Mouse (Mus musculus) hindbrain, embryonic 10.5 days (tissue): ENCODE measurements around the gene Itga7. TPM values are rescaled to one million over a fixed set of nuclear protein-coding genes. Genes with fewer than 3 reads are reported as not detected.

ENCODE experiments used
- DNase-seq: peaks from one replicate; pipeline ENCODE4 v3.0.0-alpha.2; 2017; ENCODE audit warnings: low spot score
- H3K27ac ChIP-seq: fragments of 300-500 bp; sonication (generic); 2 replicates; pipeline ENCODE4 v1.5.1; 2016; ENCODE audit warnings: mild to moderate bottlenecking, moderate library complexity
- H3K27me3 ChIP-seq: fragments of 300-500 bp; sonication (generic); 2 replicates; pipeline ENCODE4 v1.6.1; 2016; ENCODE audit warnings: mild to moderate bottlenecking; ENCODE audit not compliant: poor library complexity, insufficient read depth, severe bottlenecking
- H3K36me3 ChIP-seq: fragments of 300-500 bp; sonication (generic); 2 replicates; pipeline ENCODE4 v1.6.1; 2016; ENCODE audit warnings: mild to moderate bottlenecking, moderate library complexity
- H3K4me1 ChIP-seq: fragments of 300-500 bp; sonication (generic); replicated peaks from 2 replicates; pipeline ENCODE4 v1.6.1; 2016; ENCODE audit warnings: mild to moderate bottlenecking
- H3K4me3 ChIP-seq: fragments of 300-500 bp; sonication (generic); 2 replicates; pipeline ENCODE4 v1.5.1; 2016; ENCODE audit warnings: mild to moderate bottlenecking, moderate library complexity
- H3K9me3 ChIP-seq: fragments of 300-500 bp; sonication (generic); 2 replicates; pipeline ENCODE4 v1.6.1; 2016; ENCODE audit warnings: mild to moderate bottlenecking, moderate library complexity
- WGBS: fragments of 180-500 bp; shearing (Covaris S2); methylation state at CpG from one replicate; pipeline ENCODE4 v1.1.7; 2016; 5-methylcytosine and 5-hydroxymethylcytosine counted together
- polyA plus RNA-seq: library from polyadenylated mRNA; unstranded; fragments of >200 nt; fragmentation: Nextera tagmentation; extraction: Ambion mirVana; gene quantifications from 2 replicates; pipeline ENCODE4 v1.2.1, GENCODE M21; 2016

Gene Itga7
- polyA plus RNA-seq, 1 experiment from 2014 or later, result 3.7 TPM

DNA sequence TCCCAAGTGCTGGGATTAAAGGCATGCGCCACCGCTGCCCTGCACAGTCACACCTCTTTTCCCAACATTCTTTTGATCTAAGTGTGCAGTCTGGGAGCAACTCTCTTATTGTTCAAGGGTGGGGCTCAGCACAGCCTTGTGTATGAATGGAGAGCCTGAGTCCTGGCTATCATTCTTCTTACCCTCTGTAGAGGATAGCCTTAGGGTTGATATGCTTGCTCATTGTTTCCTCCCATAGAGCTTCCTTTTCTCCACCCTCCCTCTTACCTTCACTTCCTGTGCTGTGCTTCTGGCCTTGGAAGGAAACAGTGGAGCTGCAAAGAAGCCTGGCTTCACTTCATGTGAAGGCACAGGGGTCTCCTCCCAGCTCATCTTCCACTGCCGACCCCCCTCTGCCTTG, 32.9 kb upstream of the Itga7 start, which contains the start of gene Cd63:
Gene Cd63 (plus strand): TSS at position 292 of the 400 bp plus-strand sequence.
- Histone ChIP-seq H3K27me3 (peaks cover 20% of the 10 kb centered on the region), H3K9me3 (no peaks in the 10 kb centered on the region), H3K36me3 (no peaks in the 10 kb centered on the region), H3K27ac (no peak within 1 kb of the TSS), H3K4me3 (no peak within 1 kb of the TSS), H3K4me1 (peaks cover 12% of the 10 kb centered on the region)
- 85% methylated on average over 3 of the region's 3 CpGs for WGBS
- no peak for DNase-seq

DNA sequence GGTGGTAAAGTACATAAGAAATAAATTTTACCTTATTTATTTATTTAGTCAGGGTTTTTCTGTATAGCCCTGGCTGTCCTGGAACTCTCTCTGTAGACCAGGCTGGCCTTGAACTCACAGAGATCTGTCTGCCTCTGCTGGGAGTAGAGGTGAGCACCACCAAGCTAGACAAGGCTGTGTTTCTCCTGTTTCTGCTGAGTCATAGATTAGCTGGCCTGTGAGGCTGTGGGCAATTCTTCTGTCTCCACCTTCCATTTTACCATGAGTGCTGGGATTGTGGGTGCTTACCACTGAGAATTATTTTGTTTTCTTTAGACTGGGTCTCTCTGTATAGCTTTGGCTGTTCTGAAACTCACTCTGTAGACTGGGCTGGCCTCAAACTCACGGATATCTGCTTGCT, 32.2 kb upstream of the Itga7 start:
- Histone ChIP-seq H3K4me3 (no peak overlapping the region), H3K27me3 (peaks cover 13% of the 10 kb centered on the region), H3K4me1 (peaks cover 5% of the 10 kb centered on the region), H3K27ac (no peak overlapping the region), H3K36me3 (no peaks in the 10 kb centered on the region), H3K9me3 (no peaks in the 10 kb centered on the region)
- DNase-seq, result no peak
- WGBS, result 78% methylated on average over 1 of the region's 1 CpGs

DNA sequence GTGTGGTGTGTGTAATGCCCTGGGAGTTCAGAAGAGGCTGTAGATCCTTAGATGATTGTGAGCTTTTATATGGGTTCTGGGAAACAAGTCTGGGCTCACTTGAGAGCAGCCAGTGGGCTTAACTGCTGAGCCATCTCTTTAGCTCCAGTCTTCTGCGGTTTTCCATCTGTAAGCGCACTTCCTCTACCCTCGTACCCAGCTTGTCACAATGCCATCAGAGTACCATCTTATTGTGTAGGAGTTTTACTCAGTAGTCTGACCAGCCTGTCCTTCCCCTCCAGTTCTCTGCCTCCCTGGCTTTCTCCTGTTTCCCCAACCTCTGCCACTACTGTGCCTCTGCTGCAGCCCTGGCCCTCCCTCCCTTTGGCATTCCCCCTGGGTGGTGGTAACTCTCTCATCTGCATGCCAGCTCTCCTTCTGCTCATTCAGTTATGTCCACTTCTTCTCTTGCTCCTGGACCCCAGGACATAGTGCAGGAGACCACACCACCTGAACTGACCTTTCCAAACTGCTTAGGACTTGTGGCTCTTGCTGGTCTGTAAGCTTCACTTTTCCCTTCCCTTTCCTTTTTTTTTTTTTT, 31.1 kb upstream of the Itga7 start:
- no peaks in the 10 kb centered on the region for H3K36me3 ChIP-seq
- 82% methylated on average over 3 of the region's 3 CpGs for WGBS
- H3K4me1 ChIP-seq, result no peaks in the 10 kb centered on the region
- H3K27me3 ChIP-seq, result peaks cover 4% of the 10 kb centered on the region; the same call in 1 of the 2 replicates
- no peaks in the 10 kb centered on the region for H3K9me3 ChIP-seq
- no peak overlapping the region for H3K4me3 ChIP-seq
- no peak overlapping the region for H3K27ac ChIP-seq
- no peak for DNase-seq

DNA sequence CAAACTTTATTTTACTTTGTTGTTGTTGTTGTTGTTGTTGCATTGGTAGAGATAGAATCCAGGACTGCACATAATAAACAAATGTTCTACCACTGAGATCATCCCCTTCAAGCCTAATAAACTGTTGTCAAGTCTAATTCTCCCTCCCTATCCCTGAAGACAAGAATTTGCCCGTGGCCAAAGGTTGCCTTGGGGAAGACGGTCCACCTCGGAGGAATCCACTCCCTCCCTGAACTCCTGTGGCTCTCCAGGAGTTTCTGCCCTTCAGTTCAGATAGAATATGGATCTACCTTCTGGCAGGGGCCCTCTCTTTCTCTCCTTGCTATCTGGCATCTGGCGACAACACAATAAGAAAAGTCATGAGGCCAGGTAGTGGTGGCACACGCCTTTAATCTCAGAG, 28.8 kb upstream of the Itga7 start:
- WGBS, result 77% methylated on average over 5 of the region's 5 CpGs

DNA sequence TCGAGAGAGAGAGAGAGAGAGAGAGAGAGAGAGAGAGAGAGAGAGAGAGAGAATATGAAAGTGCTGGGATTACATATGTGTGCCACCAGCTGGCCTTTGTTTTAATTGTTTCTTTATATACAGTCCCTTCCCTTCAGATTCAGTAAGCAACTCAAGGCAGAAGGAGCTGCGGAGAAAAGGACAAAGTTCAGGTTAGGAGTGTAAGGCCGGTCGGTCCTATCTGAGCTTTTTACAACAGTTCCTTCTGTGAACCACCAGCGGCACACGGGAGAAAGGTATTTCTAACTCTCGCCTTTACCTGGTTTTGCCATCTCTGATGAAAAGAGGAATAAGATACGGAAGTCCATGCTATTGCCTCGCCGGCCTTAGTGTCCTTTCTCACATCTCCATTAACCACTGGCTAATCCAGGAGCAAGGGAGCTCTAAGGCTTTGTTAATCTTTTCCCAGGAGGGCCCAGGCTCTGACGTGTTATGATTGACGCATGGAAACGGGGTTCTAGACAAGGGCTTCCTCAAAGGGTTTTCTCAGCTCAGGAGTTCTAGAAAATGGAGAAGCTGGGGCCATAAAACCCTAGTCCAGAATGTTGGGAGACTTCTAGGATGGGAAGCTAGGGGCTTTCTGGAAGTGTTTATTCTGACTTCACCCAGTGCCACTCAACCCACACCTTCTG, 24.7 kb upstream of the Itga7 start:
- peak overlapping the region; percentile 94 for H3K27ac ChIP-seq
- peak overlapping the region; percentile 90 for H3K4me3 ChIP-seq
- H3K4me1 ChIP-seq, result peaks cover 47% of the 10 kb centered on the region
- no peaks in the 10 kb centered on the region for H3K9me3 ChIP-seq
- WGBS, result 60% methylated on average over 13 of the region's 13 CpGs
- peaks cover 28% of the 10 kb centered on the region for H3K27me3 ChIP-seq
- no peak for DNase-seq
- H3K36me3 ChIP-seq, result peaks cover 17% of the 10 kb centered on the region

More for the DNA sequence above, 28.8 kb upstream of the Itga7 start:
- no peaks in the 10 kb centered on the region for H3K9me3 ChIP-seq
- H3K4me3 ChIP-seq, result no peak overlapping the region
- DNase-seq, result no peak
- peaks cover 18% of the 10 kb centered on the region for H3K27me3 ChIP-seq
- H3K27ac ChIP-seq, result no peak overlapping the region
- H3K4me1 ChIP-seq, result peaks cover 10% of the 10 kb centered on the region
- no peaks in the 10 kb centered on the region for H3K36me3 ChIP-seq

DNA sequence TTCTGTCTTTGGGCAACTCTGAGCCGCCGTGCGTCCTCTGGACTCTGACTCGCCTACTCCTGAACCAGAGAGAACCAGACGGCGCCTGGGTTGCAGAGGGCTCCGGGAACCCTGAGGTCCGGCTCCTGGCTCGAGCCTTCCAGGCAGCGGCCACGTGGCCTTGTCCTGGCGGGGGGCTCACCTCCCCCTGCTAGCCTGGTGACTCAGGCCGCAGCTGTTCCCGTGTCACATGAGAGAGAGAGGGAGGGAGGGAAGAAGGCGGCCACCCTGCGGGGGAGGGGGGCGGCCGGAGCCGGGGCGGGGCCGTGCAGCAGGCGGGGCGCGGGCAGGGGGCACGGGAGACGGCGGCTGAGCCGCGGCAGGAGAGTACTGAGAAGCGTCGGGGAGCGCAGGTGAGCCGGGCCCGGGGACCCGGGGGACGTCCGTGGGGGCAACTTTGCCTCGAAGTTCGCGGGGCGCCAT, 24.0 kb upstream of the Itga7 start:
- peak overlapping the region; percentile 90 for H3K4me3 ChIP-seq
- H3K9me3 ChIP-seq, result no peaks in the 10 kb centered on the region
- peak overlapping the region; percentile 94 for H3K27ac ChIP-seq
- DNase-seq, result peak; percentile 89
- peaks cover 49% of the 10 kb centered on the region for H3K4me1 ChIP-seq
- H3K27me3 ChIP-seq, result peaks cover 28% of the 10 kb centered on the region
- peaks cover 24% of the 10 kb centered on the region for H3K36me3 ChIP-seq
- WGBS, result under 1% methylated on average over 40 of the region's 41 CpGs

DNA sequence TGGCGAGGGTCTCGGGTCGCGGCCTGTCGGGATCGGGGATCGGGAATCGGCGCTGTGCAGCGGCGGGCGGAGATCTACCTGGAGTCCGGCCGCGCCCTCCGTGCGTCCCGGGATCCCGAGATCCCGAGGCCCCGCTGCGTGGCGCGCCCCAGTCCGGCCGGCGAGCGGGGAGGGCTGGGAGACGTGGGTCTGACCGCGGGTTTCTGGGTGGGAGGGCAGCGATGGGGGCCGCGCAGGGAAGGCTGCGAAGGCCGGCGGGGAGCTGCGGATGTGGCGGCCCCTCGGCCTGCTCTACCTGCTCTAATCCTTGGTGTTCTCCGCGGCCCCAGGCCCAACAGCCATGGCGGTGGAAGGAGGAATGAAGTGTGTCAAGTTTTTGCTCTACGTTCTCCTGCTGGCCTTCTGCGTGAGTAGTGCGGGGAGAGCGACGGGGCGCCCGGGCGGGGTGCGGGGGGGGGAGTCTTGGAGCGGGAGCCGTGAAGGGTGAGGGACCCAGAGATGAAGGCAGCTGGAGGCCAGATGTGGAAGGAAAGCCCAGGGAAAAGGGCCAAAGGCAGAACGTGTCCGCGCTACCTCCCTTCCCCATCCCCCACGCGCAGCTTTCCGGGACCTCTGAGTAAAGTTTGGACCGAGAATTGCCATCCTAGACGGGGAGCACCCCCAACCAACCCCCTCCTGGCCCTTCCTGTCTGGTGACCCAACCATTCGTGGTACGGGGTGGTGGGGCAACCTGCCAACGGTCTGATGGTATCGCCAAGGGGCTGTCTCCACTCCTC, 23.4 kb upstream of the Itga7 start:
- peak overlapping the region; percentile 94 for H3K27ac ChIP-seq

DNA sequence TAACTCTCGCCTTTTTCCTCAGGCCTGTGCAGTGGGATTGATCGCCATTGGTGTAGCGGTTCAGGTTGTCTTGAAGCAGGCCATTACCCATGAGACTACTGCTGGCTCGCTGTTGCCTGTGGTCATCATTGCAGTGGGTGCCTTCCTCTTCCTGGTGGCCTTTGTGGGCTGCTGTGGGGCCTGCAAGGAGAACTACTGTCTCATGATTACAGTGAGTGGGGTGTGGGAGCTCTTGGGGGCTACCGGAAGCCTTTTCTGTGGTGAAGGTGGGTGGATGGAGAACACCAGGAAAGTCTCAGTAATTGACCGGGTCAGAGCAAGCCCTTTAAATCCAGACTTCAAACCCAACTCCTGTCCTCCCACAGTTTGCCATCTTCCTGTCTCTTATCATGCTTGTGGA, 22.2 kb upstream of the Itga7 start:
- peaks cover 28% of the 10 kb centered on the region for H3K27me3 ChIP-seq
- WGBS, result 93% methylated on average over 6 of the region's 6 CpGs
- peak overlapping the region; percentile 90; the same call in 1 of the 2 replicates for H3K4me3 ChIP-seq
- peaks cover 49% of the 10 kb centered on the region for H3K4me1 ChIP-seq
- H3K9me3 ChIP-seq, result no peaks in the 10 kb centered on the region
- H3K27ac ChIP-seq, result no peak overlapping the region
- DNase-seq, result no peak
- H3K36me3 ChIP-seq, result peaks cover 41% of the 10 kb centered on the region

More for the DNA sequence above, 23.4 kb upstream of the Itga7 start:
- H3K36me3 ChIP-seq, result peaks cover 30% of the 10 kb centered on the region
- peaks cover 28% of the 10 kb centered on the region for H3K27me3 ChIP-seq
- no peaks in the 10 kb centered on the region for H3K9me3 ChIP-seq
- DNase-seq, result peak; percentile 59
- peaks cover 49% of the 10 kb centered on the region for H3K4me1 ChIP-seq
- WGBS, result 3% methylated on average over 66 of the region's 66 CpGs
- peak overlapping the region; percentile 90 for H3K4me3 ChIP-seq

DNA sequence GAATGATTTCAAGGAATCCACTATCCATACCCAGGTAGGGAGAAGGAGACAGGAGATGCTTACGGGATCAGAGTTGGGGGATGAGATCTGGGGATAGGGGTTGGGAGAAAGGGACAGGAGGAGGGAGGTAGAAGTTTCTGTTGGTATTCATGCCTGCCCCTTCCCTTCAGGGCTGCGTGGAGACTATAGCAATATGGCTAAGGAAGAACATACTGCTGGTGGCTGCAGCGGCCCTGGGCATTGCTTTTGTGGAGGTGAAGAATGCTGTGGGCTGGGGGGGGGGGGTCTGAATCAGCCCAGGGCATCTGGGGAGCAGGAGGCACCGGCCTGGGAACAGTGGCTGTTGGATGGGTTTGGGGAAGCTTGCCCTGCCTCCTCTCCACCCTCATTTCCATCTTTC, 21.4 kb upstream of the Itga7 start:
- Histone ChIP-seq H3K27me3 (peaks cover 28% of the 10 kb centered on the region), H3K4me1 (peaks cover 49% of the 10 kb centered on the region), H3K4me3 (no peak overlapping the region), H3K36me3 (peaks cover 49% of the 10 kb centered on the region), H3K9me3 (no peaks in the 10 kb centered on the region), H3K27ac (no peak overlapping the region)
- 87% methylated on average over 4 of the region's 4 CpGs for WGBS
- DNase-seq, result no peak

DNA sequence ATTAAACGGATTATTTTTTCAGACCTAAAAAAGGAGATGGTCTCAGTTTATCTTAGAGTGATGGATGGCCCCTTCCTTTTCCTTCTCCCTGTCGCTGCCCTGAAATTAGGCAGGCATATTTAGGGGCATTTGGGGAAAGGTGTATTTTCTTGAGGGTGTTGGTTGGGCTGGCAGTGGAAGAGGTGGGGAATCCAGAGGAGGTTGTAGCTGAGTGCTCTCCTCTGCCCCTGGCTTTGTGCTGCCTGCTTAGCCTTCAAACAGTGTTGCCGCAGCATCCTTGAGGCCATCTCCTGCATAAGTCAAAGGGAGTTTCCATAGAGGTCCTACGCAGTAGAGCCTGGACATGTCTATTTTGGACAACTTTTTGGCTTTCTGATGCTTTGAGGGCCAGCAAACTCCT, 20.8 kb upstream of the Itga7 start:
- no peak for DNase-seq
- H3K4me1 ChIP-seq, result peaks cover 50% of the 10 kb centered on the region
- no peaks in the 10 kb centered on the region for H3K9me3 ChIP-seq
- H3K36me3 ChIP-seq, result peaks cover 54% of the 10 kb centered on the region
- H3K27ac ChIP-seq, result no peak overlapping the region
- H3K4me3 ChIP-seq, result no peak overlapping the region
- 82% methylated on average over 4 of the region's 4 CpGs for WGBS
- H3K27me3 ChIP-seq, result peaks cover 24% of the 10 kb centered on the region

DNA sequence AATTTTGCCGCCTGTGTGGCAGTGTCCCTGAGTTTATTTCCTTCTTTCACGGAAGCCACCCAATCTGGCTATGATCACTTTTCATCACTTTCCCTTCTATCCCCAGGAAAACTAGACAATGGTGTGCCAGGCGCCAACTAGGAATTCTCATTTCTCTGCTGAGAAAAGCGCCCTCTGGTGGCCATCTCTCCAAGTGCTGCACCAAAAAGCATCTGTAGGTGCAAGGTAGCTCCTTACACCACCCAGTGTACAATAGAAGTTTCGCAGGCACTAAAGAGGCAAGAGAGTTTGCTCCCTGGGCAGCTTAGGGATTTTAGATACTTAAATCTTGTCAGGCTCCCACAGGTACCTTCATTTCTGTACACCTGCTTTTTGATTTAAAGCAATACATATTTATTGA, 20.4 kb upstream of the Itga7 start:
- Histone ChIP-seq H3K27me3 (peaks cover 20% of the 10 kb centered on the region; the same call in 1 of the 2 replicates), H3K4me3 (no peak overlapping the region), H3K36me3 (peaks cover 58% of the 10 kb centered on the region), H3K4me1 (peaks cover 54% of the 10 kb centered on the region), H3K9me3 (no peaks in the 10 kb centered on the region), H3K27ac (no peak overlapping the region)
- 6% methylated on average over 5 of the region's 5 CpGs for WGBS
- DNase-seq, result peak; percentile 92

DNA sequence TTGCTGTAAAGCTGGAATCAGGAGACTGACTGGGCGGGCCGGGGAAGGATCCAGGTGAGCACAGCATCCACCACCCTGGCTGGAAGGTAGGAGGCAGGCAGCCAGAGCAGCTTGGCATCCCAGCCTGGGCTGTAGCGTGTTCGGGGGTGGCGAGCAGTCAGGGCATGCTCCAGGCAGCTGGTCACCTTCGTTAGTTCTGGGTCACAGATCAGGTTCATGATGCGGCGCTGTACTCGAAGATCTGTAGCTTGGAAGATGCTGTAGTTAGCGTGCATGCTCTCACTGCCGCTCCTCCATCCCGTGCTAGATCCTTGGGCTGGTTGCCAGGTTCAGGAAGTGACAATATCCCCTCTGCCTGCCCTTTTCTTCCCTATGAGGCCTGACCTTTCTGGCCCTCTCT, 19.9 kb upstream of the Itga7 start:
- no peaks in the 10 kb centered on the region for H3K9me3 ChIP-seq
- DNase-seq, result no peak
- H3K27me3 ChIP-seq, result peaks cover 15% of the 10 kb centered on the region; the same call in 1 of the 2 replicates
- H3K27ac ChIP-seq, result no peak overlapping the region
- H3K4me1 ChIP-seq, result peaks cover 59% of the 10 kb centered on the region
- peaks cover 62% of the 10 kb centered on the region for H3K36me3 ChIP-seq
- WGBS, result 87% methylated on average over 12 of the region's 12 CpGs
- no peak overlapping the region for H3K4me3 ChIP-seq

DNA sequence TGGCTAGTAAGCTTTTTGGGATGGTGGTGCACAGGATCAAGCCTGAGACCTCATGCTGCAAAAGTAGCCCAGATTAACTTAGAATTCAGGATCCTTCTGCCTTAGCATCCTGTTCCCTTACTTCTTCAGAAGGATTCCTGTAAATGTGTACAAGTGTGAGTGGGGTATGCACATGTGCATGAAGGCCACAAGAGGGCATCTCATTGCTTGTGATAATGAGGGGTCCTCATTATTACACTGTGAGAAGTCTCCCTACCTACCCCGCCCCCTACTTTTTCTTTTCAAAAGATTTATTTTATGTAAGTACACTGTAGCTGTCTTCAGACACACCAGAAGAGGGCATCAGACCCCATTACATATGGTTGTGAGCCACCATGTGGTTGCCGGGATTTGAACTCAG, 18.1 kb upstream of the Itga7 start:
- H3K4me1 ChIP-seq, result peaks cover 59% of the 10 kb centered on the region
- no peak for DNase-seq
- WGBS, result 86% methylated on average over 2 of the region's 2 CpGs
- H3K4me3 ChIP-seq, result no peak overlapping the region
- peaks cover 9% of the 10 kb centered on the region; the same call in 1 of the 2 replicates for H3K27me3 ChIP-seq
- no peak overlapping the region for H3K27ac ChIP-seq
- no peaks in the 10 kb centered on the region for H3K9me3 ChIP-seq
- peaks cover 65% of the 10 kb centered on the region for H3K36me3 ChIP-seq
